Mouse (Mus musculus): ENCODE results near the gene Gm11009. TPM values are rescaled to one million over a fixed set of nuclear protein-coding genes. Genes with fewer than 3 reads are reported as not detected.
"Not testable (repeated sequence)": the region's sequence is repeated elsewhere in the genome, so short reads cannot be mapped to it uniquely, and the experiment has no call there.

The Gm11009 gene
- not detected in 2 replicates for polyA plus RNA-seq (2016; fragmentation: Nextera tagmentation; extraction: Ambion mirVana)

DNA sequence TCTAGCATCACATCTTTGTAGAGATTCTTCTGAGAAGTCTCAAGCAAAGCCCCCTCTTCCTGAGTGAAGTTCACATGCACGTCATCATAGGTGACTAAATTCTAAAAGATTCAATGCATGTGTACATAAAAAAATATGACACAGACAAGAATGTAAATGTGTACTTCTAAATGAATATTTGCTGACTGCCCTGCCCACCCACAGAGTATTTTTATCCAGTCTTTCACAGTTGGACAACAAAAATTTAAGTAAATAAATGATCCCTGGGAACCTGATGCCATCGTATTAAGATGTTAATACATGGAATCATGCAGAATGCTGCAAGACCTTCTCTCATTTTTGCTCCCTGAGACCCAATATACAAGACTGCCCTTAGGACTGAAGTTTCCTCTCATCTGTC lies at the start of gene Gm11009:
Gene Gm11009, minus strand, starts transcription at position 101 of the 400 bp plus-strand sequence.
- H3K36me3 ChIP-seq; H3K27ac ChIP-seq; ATAC-seq (ENCODE audit: insufficient number of reproducible peaks, insufficient read depth, low FRiP score, low TSS enrichment); H3K9me3 ChIP-seq; H3K9ac ChIP-seq; H3K27me3 ChIP-seq; H3K4me1 ChIP-seq; H3K4me3 ChIP-seq; H3K4me2 ChIP-seq (replicated peaks): not testable (repeated sequence)
- no CpG with 5 or more reads among the region's 2 CpGs for WGBS

Other genes starting within 250 kb of the Gm11009 start
- 1.3 and 3.0 TPM in 2 replicates for gene Gm2004, start 169.7 kb downstream of the Gm11009 start, polyA plus RNA-seq (2016; fragmentation: Nextera tagmentation; extraction: Ambion mirVana)
- gene 2210418O10Rik, start 92.9 kb downstream of the Gm11009 start, polyA plus RNA-seq (2016; fragmentation: Nextera tagmentation; extraction: Ambion mirVana): 8.2 and 16.1 TPM in 2 replicates
- 14.6 and 14.9 TPM in 2 replicates for gene Gm14435, start 104.1 kb upstream of the Gm11009 start, polyA plus RNA-seq (2016; fragmentation: Nextera tagmentation; extraction: Ambion mirVana)
- 2.1 and 2.5 TPM in 2 replicates for gene Gm14434, start 167.3 kb upstream of the Gm11009 start, polyA plus RNA-seq (2016; fragmentation: Nextera tagmentation; extraction: Ambion mirVana)
- not detected in 2 replicates for gene Zfp967, start 201.6 kb upstream of the Gm11009 start, polyA plus RNA-seq (2016; fragmentation: Nextera tagmentation; extraction: Ambion mirVana)

Data from embryonic facial prominence, embryonic 12.5 days (tissue).